9 mouse cellular contexts compared by ENCODE assay signal in the genomic region with DNA sequence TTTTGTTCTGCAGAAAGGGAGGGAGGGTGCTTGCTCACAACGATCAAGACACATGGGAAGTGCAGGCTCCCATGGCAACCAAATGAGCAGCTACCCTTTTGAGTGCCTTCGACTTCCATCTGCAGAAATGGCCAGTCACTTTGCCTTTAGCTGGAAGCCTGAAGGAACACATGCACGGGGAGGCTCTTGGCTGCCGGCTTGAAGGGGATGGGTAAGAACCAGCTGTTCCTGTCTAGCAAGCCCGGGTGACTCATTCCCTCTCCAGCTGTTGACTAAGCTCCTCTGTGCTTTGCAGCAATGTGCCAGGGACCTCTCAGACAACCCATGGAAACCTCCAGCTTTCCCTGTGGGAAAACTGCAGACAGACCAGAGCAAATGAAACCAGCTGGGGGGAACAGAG. TPM values are rescaled to one million over a fixed set of nuclear protein-coding genes. Genes with fewer than 3 reads are reported as not detected.
DNase-seq lines count a peak whose midpoint lies in the region; ATAC-seq lines count a peak whose summit lies in the region.
"Had no signal": no experiment of that assay in that cellular context is flagged by ENCODE, and none has a peak within 500 bp of the region (broad histone marks: within the 10 kb centered on the region; RNA-seq: fewer than 3 reads in every experiment).

No protein-coding gene starts in this region.

- H3K27ac ChIP-seq in kidney, embryonic 14.5 days (ENCODE audit: low read depth, low read length): no peak overlapping the region
- peak overlapping the region; percentile 28; the same call in 1 of the 2 replicates for H3K27ac ChIP-seq in forebrain, embryonic 16.5 days (ENCODE audit: low read length)
- peak overlapping the region; percentile 94 for H3K27ac ChIP-seq in macrophage
- H3K27ac ChIP-seq: liver, embryonic 15.5 days had no signal

- H3K4me1 ChIP-seq in kidney, embryonic 14.5 days (ENCODE audit: control insufficient read depth, insufficient read depth, low read length): 0 out of 2 replicates have a peak, but pooled peaks cover 4% of the 10 kb centered on the region
- H3K4me1 ChIP-seq in forebrain, embryonic 16.5 days (replicated peaks; ENCODE audit: control insufficient read depth, insufficient read depth, low read length): peaks cover 11% of the 10 kb centered on the region

- H3K79me2 ChIP-seq in macrophage (ENCODE audit: inconsistent target): peaks cover 35% of the 10 kb centered on the region

- H3K4me3 ChIP-seq in kidney, embryonic 14.5 days (ENCODE audit: low read length): no peak overlapping the region
- H3K4me3 ChIP-seq in forebrain, embryonic 16.5 days (replicated peaks; ENCODE audit: low read length): no peak overlapping the region
- H3K4me3 ChIP-seq in macrophage (ENCODE audit: inconsistent target): no peak overlapping the region
- H3K4me3 ChIP-seq: liver, embryonic 15.5 days had no signal

- H3K36me3 ChIP-seq in kidney, embryonic 14.5 days (ENCODE audit: control insufficient read depth, insufficient read depth, low read length): peaks cover 27% of the 10 kb centered on the region
- H3K36me3 ChIP-seq in forebrain, embryonic 16.5 days (ENCODE audit: control insufficient read depth, insufficient read depth): peaks cover 6% of the 10 kb centered on the region; the same call in 1 of the 2 replicates
- peaks cover 21% of the 10 kb centered on the region for H3K36me3 ChIP-seq in macrophage (ENCODE audit: inconsistent target)

- whole genome bisulfite sequencing in kidney, embryonic 14.5 days: 49% methylated on average over 5 of the region's 5 CpGs
- WGBS in forebrain, embryonic 16.5 days: 39% methylated on average over 5 of the region's 5 CpGs
- 31% methylated on average over 5 of the region's 5 CpGs for WGBS in macrophage (ENCODE audit: missing documents)

- no peaks in the 10 kb centered on the region for H3K27me3 ChIP-seq in kidney, embryonic 14.5 days (ENCODE audit: control insufficient read depth, insufficient read depth, low read length)
- no peaks in the 10 kb centered on the region for H3K27me3 ChIP-seq in forebrain, embryonic 16.5 days (replicated peaks; ENCODE audit: control insufficient read depth, insufficient read depth, low read length)
- H3K27me3 ChIP-seq: liver, embryonic 15.5 days had no signal

- no peak overlapping the region for H3K9ac ChIP-seq in kidney, embryonic 14.5 days (ENCODE audit: low read depth, low read length)
- H3K9ac ChIP-seq in forebrain, embryonic 16.5 days (replicated peaks; ENCODE audit: low read depth, low read length): no peak overlapping the region
- H3K9ac ChIP-seq: liver, embryonic 15.5 days had no signal

- H3K9me3 ChIP-seq in kidney, embryonic 14.5 days (ENCODE audit: control insufficient read depth, low read length): no peaks in the 10 kb centered on the region
- H3K9me3 ChIP-seq in forebrain, embryonic 16.5 days (ENCODE audit: control insufficient read depth, low read length): no peaks in the 10 kb centered on the region
- H3K9me3 ChIP-seq: liver, embryonic 15.5 days had no signal

- no peak overlapping the region for H3K4me2 ChIP-seq in kidney, embryonic 14.5 days (replicated peaks; ENCODE audit: low read depth, low read length)
- H3K4me2 ChIP-seq in forebrain, embryonic 16.5 days (ENCODE audit: low read length): no peak overlapping the region
- H3K4me2 ChIP-seq: liver, embryonic 15.5 days had no signal

- ATAC-seq in kidney, embryonic 14.5 days (ENCODE audit: low FRiP score, low TSS enrichment): no peak
- ATAC-seq in forebrain, embryonic 16.5 days: peak; percentile 70

- peak; percentile 56 for DNase-seq in kidney, adult 11 months
- DNase-seq in heart, postnatal 10 days: peak; percentile 83 to 86
- peak; percentile 59 for DNase-seq in layer of hippocampus, adult 9-10 months (ENCODE audit: low spot score)
- peak; percentile 79 to 83 for DNase-seq in urinary bladder, postnatal 4 days (ENCODE audit: low spot score in 2 of 2)
- DNase-seq in cerebellum, adult 11-12 months: no peak

- intact Hi-C loops in heart, postnatal 10 days (cut with DNase I): no loop called here

RNA-seq across cellular contexts. Expression of gene Nmt1, which starts 24.8 kb away (rescaled TPM):
- 54.7 and 63.6 TPM in 2 replicates for polyA plus RNA-seq in kidney, embryonic 14.5 days (2014; fragmentation: Nextera tagmentation; extraction: Ambion mirVana)
- 31.7 and 37.2 TPM in 2 replicates for polyA plus RNA-seq in forebrain, embryonic 16.5 days (2015; fragmentation: Nextera tagmentation; extraction: Ambion mirVana)
- total RNA-seq in heart, postnatal 10 days (2021): 10 to 100 TPM; 61.4 to 63.2 TPM
- 10 to 100 TPM; 17.8 to 62.3 (median 36.5) TPM for total RNA-seq in macrophage (2018; cell fraction: chromatin; rRNA removed)
- 100 to 1,000 TPM in 2 of 26 experiments, 10 to 100 TPM in 24; 47.5 to 103 (median 66.1) TPM for total RNA-seq in macrophage (2018; cell fraction: cytosol; rRNA removed)
- total RNA-seq in macrophage (2018; cell fraction: nucleus; rRNA removed): 10 to 100 TPM; 18.3 to 57.8 (median 36.3) TPM
- 58.0 to 93.5 TPM (median 59.5 TPM) in 3 replicates for polyA plus RNA-seq in macrophage (2018)

RNA-seq across cellular contexts. Expression of gene Dcakd, which starts 24.9 kb away (rescaled TPM):
- 225 and 229 TPM in 2 replicates for polyA plus RNA-seq in kidney, embryonic 14.5 days (2014; fragmentation: Nextera tagmentation; extraction: Ambion mirVana)
- polyA plus RNA-seq in forebrain, embryonic 16.5 days (2015; fragmentation: Nextera tagmentation; extraction: Ambion mirVana): 162 and 166 TPM in 2 replicates
- 10 to 100 TPM; 62.5 to 70.5 TPM for total RNA-seq in heart, postnatal 10 days (2021)
- total RNA-seq in macrophage (2018; cell fraction: chromatin; rRNA removed): 10 to 100 TPM in 21 of 26 experiments, 1 to 10 TPM in 5; 4.7 to 63.8 (median 24.2) TPM
- 10 to 100 TPM in 25 of 26 experiments, 1 to 10 TPM in 1; 9.0 to 27.8 (median 21.2) TPM for total RNA-seq in macrophage (2018; cell fraction: cytosol; rRNA removed)
- total RNA-seq in macrophage (2018; cell fraction: nucleus; rRNA removed): 10 to 100 TPM in 25 of 26 experiments, 1 to 10 TPM in 1; 8.1 to 54.4 (median 21.1) TPM
- 24.3 to 27.5 TPM (median 26.4 TPM) in 3 replicates for polyA plus RNA-seq in macrophage (2018)

RNA-seq across cellular contexts. Expression of gene C1ql1, which starts 56.7 kb away (rescaled TPM):
- polyA plus RNA-seq in kidney, embryonic 14.5 days (2014; fragmentation: Nextera tagmentation; extraction: Ambion mirVana): 6.7 and 8.3 TPM in 2 replicates
- polyA plus RNA-seq in forebrain, embryonic 16.5 days (2015; fragmentation: Nextera tagmentation; extraction: Ambion mirVana): 1.4 TPM in 2 replicates
- total RNA-seq in heart, postnatal 10 days (2021): under 1 TPM; 0.22 to 0.34 TPM
- total RNA-seq in macrophage (2018; cell fraction: chromatin; rRNA removed): not detected
- not detected for total RNA-seq in macrophage (2018; cell fraction: cytosol; rRNA removed)
- under 1 TPM in 1 of 26 experiments, not detected in 25; 0.50 TPM for total RNA-seq in macrophage (2018; cell fraction: nucleus; rRNA removed)
- not detected in 3 replicates for polyA plus RNA-seq in macrophage (2018)
